In genomic region chr4:40872129-40872528, GRCm38 (mm10) we compare ENCODE assay signal across 26 mouse cellular contexts. TPM values are rescaled to one million over a fixed set of nuclear protein-coding genes. Genes with fewer than 3 reads are reported as not detected.
DNase-seq lines count a peak whose midpoint lies in the region; ATAC-seq and TF ChIP-seq lines count a peak whose summit lies in the region.
"Had no signal": no experiment of that assay in that cellular context is flagged by ENCODE, and none has a peak within 500 bp of the region (broad histone marks: within the 10 kb centered on the region; RNA-seq: fewer than 3 reads in every experiment).

No protein-coding gene starts in this region.

- DNase-seq in heart, adult 2 months: no peak
- DNase-seq in heart, embryonic 10.5 days (ENCODE audit: low spot score): no peak
- DNase-seq in liver, adult 2 months (ENCODE audit: extremely low read depth, low read depth, low spot score): peak; percentile 82
- DNase-seq in liver, postnatal 0 days: no peak
- DNase-seq in lung, postnatal 36 days: peak; percentile 40
- DNase-seq in lung, adult 18-20 months: no peak
- DNase-seq: adrenal gland, adult 2 months; adrenal gland, postnatal 10 days; adrenal gland, postnatal 25 days; cerebellum, adult 11 months; cerebellum, adult 18-20 months; cerebellum, adult 8-10 months; cerebellum, adult 9-11 months; cerebellum, postnatal 14 days; cerebellum, postnatal 36 days; embryo, embryonic 11 days had no signal

- H3K79me2 ChIP-seq in heart, adult 2 months (replicated peaks; ENCODE audit: control insufficient read depth, insufficient read depth, low read length): no peaks in the 10 kb centered on the region
- H3K79me2 ChIP-seq in liver, adult 2 months (ENCODE audit: control insufficient read depth, insufficient read depth, low read length): no peaks in the 10 kb centered on the region

- no peak for TF ChIP-seq EP300 in heart, adult 2 months (IDR thresholded peaks at IDR 0.05; ENCODE audit: insufficient read depth, low read depth, low read length)
- TF ChIP-seq EP300 in liver, postnatal 0 days (IDR thresholded peaks at IDR 0.05; ENCODE audit: low read depth): no peak

- WGBS in heart, adult 2 months: 75% methylated on average over 3 of the region's 3 CpGs
- 91% methylated on average over 3 of the region's 3 CpGs for WGBS in heart, embryonic 10.5 days
- 18% methylated on average over 3 of the region's 3 CpGs for WGBS in liver, adult 2 months
- WGBS in liver, postnatal 0 days (ENCODE audit: insufficient replicate concordance): 90% methylated on average over 3 of the region's 3 CpGs

- H3K9me3 ChIP-seq in heart, embryonic 10.5 days: no peaks in the 10 kb centered on the region
- no peaks in the 10 kb centered on the region for H3K9me3 ChIP-seq in liver, postnatal 0 days (ENCODE audit: low read length)
- H3K9me3 ChIP-seq: embryonic facial prominence, embryonic 13.5 days; embryonic facial prominence, embryonic 15.5 days; forebrain, embryonic 10.5 days; forebrain, embryonic 12.5 days had no signal

- ATAC-seq in liver, postnatal 0 days: no peak
- ATAC-seq: forebrain, embryonic 14.5 days had no signal

- H3K4me1 ChIP-seq in heart, adult 2 months (ENCODE audit: control insufficient read depth, insufficient read depth, low read length): peaks cover 16% of the 10 kb centered on the region
- H3K4me1 ChIP-seq in heart, embryonic 10.5 days: peaks cover 42% of the 10 kb centered on the region
- H3K4me1 ChIP-seq in liver, adult 2 months (ENCODE audit: control insufficient read depth, insufficient read depth, low read length): peaks cover 4% of the 10 kb centered on the region
- H3K4me1 ChIP-seq in liver, postnatal 0 days (ENCODE audit: insufficient read depth): peaks cover 18% of the 10 kb centered on the region

- no peaks in the 10 kb centered on the region for H3K36me3 ChIP-seq in heart, adult 2 months (ENCODE audit: control insufficient read depth, insufficient read depth, low read length)
- H3K36me3 ChIP-seq in heart, embryonic 10.5 days: no peaks in the 10 kb centered on the region
- no peaks in the 10 kb centered on the region for H3K36me3 ChIP-seq in liver, adult 2 months (ENCODE audit: control insufficient read depth, insufficient read depth, low read length)
- H3K36me3 ChIP-seq in liver, postnatal 0 days (replicated peaks; ENCODE audit: insufficient read depth, low read length): no peaks in the 10 kb centered on the region
- H3K36me3 ChIP-seq: embryonic facial prominence, embryonic 13.5 days; embryonic facial prominence, embryonic 15.5 days; forebrain, embryonic 10.5 days; forebrain, embryonic 12.5 days had no signal

- H3K4me2 ChIP-seq in liver, postnatal 0 days (ENCODE audit: low read depth, low read length): no peak overlapping the region
- H3K4me2 ChIP-seq: embryonic facial prominence, embryonic 13.5 days; embryonic facial prominence, embryonic 15.5 days; forebrain, embryonic 12.5 days had no signal

- intact Hi-C loops in heart, adult 2 months (cut with DNase I): no loop called here

- TF ChIP-seq CTCF in heart, adult 2 months (IDR thresholded peaks at IDR 0.05): no peak
- no peak for TF ChIP-seq CTCF in liver, adult 2 months (IDR thresholded peaks at IDR 0.05; ENCODE audit: low read depth, low read length)
- no peak for TF ChIP-seq CTCF in liver, postnatal 0 days (IDR thresholded peaks at IDR 0.05; ENCODE audit: low read depth)

- H3K9ac ChIP-seq in heart, adult 2 months (ENCODE audit: low read depth, low read length): no peak overlapping the region
- H3K9ac ChIP-seq in liver, adult 2 months (ENCODE audit: low read depth, low read length): no peak overlapping the region
- H3K9ac ChIP-seq in liver, postnatal 0 days (replicated peaks): no peak overlapping the region
- H3K9ac ChIP-seq: embryonic facial prominence, embryonic 13.5 days; embryonic facial prominence, embryonic 15.5 days; forebrain, embryonic 12.5 days had no signal

- no peaks in the 10 kb centered on the region for H3K27me3 ChIP-seq in heart, adult 2 months (ENCODE audit: control insufficient read depth, insufficient read depth, low read length)
- no peaks in the 10 kb centered on the region for H3K27me3 ChIP-seq in heart, embryonic 10.5 days (ENCODE audit: insufficient read depth, poor library complexity, severe bottlenecking)
- H3K27me3 ChIP-seq in liver, adult 2 months (ENCODE audit: control insufficient read depth, insufficient read depth, low read length): no peaks in the 10 kb centered on the region
- H3K27me3 ChIP-seq in liver, postnatal 0 days (ENCODE audit: insufficient read depth, low read length): no peaks in the 10 kb centered on the region
- H3K27me3 ChIP-seq: embryonic facial prominence, embryonic 13.5 days; embryonic facial prominence, embryonic 15.5 days; forebrain, embryonic 12.5 days had no signal

- no peak for TF ChIP-seq POLR2A in heart, adult 2 months (IDR thresholded peaks at IDR 0.05; ENCODE audit: insufficient read depth, low read depth, low read length)
- no peak for TF ChIP-seq POLR2A in liver, adult 2 months (IDR thresholded peaks at IDR 0.05; ENCODE audit: extremely low read depth, insufficient read depth, low read length)

- no peak overlapping the region for H3K4me3 ChIP-seq in heart, adult 2 months
- no peak overlapping the region for H3K4me3 ChIP-seq in heart, embryonic 10.5 days
- no peak overlapping the region for H3K4me3 ChIP-seq in liver, adult 2 months (ENCODE audit: insufficient read depth, low read depth, low read length)
- H3K4me3 ChIP-seq in liver, postnatal 0 days (ENCODE audit: low read depth, low read length): no peak overlapping the region
- H3K4me3 ChIP-seq: embryonic facial prominence, embryonic 13.5 days; embryonic facial prominence, embryonic 15.5 days; erythroblast, embryonic 14.5 days; forebrain, embryonic 10.5 days; forebrain, embryonic 12.5 days had no signal

- H3K27ac ChIP-seq in heart, adult 2 months: peak overlapping the region; percentile 24; the same call in 1 of the 2 replicates
- no peak overlapping the region for H3K27ac ChIP-seq in heart, embryonic 10.5 days
- 0 out of 2 replicates have a peak overlapping the region, but pooled peaks have one; percentile 22 for H3K27ac ChIP-seq in liver, adult 2 months (replicated peaks; ENCODE audit: insufficient read depth, low read depth, low read length)
- no peak overlapping the region for H3K27ac ChIP-seq in liver, postnatal 0 days (ENCODE audit: low read depth)
- H3K27ac ChIP-seq: embryonic facial prominence, embryonic 15.5 days; forebrain, embryonic 10.5 days; forebrain, embryonic 12.5 days had no signal

RNA-seq across cellular contexts. Expression of gene B4galt1, which starts 18.3 kb away (rescaled TPM):
- 10 to 100 TPM; 68.7 to 69.7 TPM for total RNA-seq in heart, adult 2 months (2021)
- polyA plus RNA-seq in heart, adult 2 months (2012; rRNA removed): 42.6 and 57.4 TPM in 2 replicates
- polyA plus RNA-seq in heart, embryonic 10.5 days (2016; fragmentation: Nextera tagmentation; extraction: Ambion mirVana): 38.1 and 47.1 TPM in 2 replicates
- 11.0 and 13.8 TPM in 2 replicates for total RNA-seq in liver, adult 2 months (2014; rRNA removed)
- 20.7 and 28.1 TPM in 2 replicates for polyA plus RNA-seq in liver, adult 2 months (2012; rRNA removed)
- 26.4 and 30.2 TPM in 2 replicates for polyA plus RNA-seq in liver, postnatal 0 days (2015; fragmentation: Nextera tagmentation; extraction: Ambion mirVana)

RNA-seq across cellular contexts. Expression of gene Spink4, which starts 47.7 kb away (rescaled TPM):
- total RNA-seq in heart, adult 2 months (2021): under 1 TPM in 1 of 2 experiments, not detected in 1; 0.68 TPM
- polyA plus RNA-seq in heart, adult 2 months (2012; rRNA removed): 1.7 and 3.6 TPM in 2 replicates
- polyA plus RNA-seq in heart, embryonic 10.5 days (2016; fragmentation: Nextera tagmentation; extraction: Ambion mirVana): 6.2 and 10.2 TPM in 2 replicates
- 1.4 and 1.9 TPM in 2 replicates for total RNA-seq in liver, adult 2 months (2014; rRNA removed)
- polyA plus RNA-seq in liver, adult 2 months (2012; rRNA removed): 0.93 and 1.9 TPM in 2 replicates
- 0.65 and 1.2 TPM in 2 replicates for polyA plus RNA-seq in liver, postnatal 0 days (2015; fragmentation: Nextera tagmentation; extraction: Ambion mirVana)
- total RNA-seq: common myeloid progenitor, adult 5-6 weeks; ES-E14 had no signal
- polyA plus RNA-seq: C2C12; embryonic facial prominence, embryonic 11.5 days; embryonic facial prominence, embryonic 13.5 days; embryonic facial prominence, embryonic 15.5 days; erythroblast, embryonic 14.5 days; forebrain, embryonic 10.5 days; forebrain, embryonic 12.5 days; forebrain, embryonic 14.5 days had no signal

Comparison
In these comparisons a context has a peak if more than half of its experiments do, and no peak if none do; other contexts are left out.
1. DNase-seq: peak in liver, adult 2 months (single experiment) and lung, postnatal 36 days (single experiment); none in heart, adult 2 months (0 of 2), heart, embryonic 10.5 days (single experiment), liver, postnatal 0 days (single experiment) and lung, adult 18-20 months (0 of 2).
2. H3K27ac ChIP-seq: peak in heart, adult 2 months (single experiment) and liver, adult 2 months (single experiment); none in heart, embryonic 10.5 days (single experiment) and liver, postnatal 0 days (single experiment).